Mouse (Mus musculus): ENCODE results near the gene Spns2. TPM values are rescaled to one million over a fixed set of nuclear protein-coding genes. Genes with fewer than 3 reads are reported as not detected.

Gene Spns2
- polyA plus RNA-seq, 1 experiment from 2014 or later: 4.3 TPM

GRCm38 (mm10) chr11:72405532-72405931 lies 84.2 kb downstream of the Spns2 start:
- no peak overlapping the region for H3K4me2 ChIP-seq (ENCODE audit: low read length)

GRCm38 (mm10) chr11:72402969-72403368 lies 86.7 kb downstream of the Spns2 start:
- Histone ChIP-seq H3K27ac (ENCODE audit: low read depth) (no peak overlapping the region), H3K9ac (ENCODE audit: low read length) (no peak overlapping the region), H3K9me3 (ENCODE audit: control insufficient read depth, low read length) (no peaks in the 10 kb centered on the region), H3K4me1 (replicated peaks; ENCODE audit: control insufficient read depth, insufficient read depth, low read length) (peaks cover 7% of the 10 kb centered on the region; the same call in 1 of the 2 replicates), H3K36me3 (ENCODE audit: control insufficient read depth, insufficient read depth, low read length) (no peaks in the 10 kb centered on the region), H3K4me3 (ENCODE audit: low read depth, low read length) (no peak overlapping the region), H3K4me2 (ENCODE audit: low read length) (no peak overlapping the region), H3K27me3 (replicated peaks; ENCODE audit: control insufficient read depth, insufficient read depth, low read length) (no peaks in the 10 kb centered on the region)
- ATAC-seq (replicated peaks; ENCODE audit: low FRiP score, low TSS enrichment, low read depth) (no peak), DNase-seq (ENCODE audit: low spot score) (no peak)
- WGBS: 90% methylated on average over 12 of the region's 12 CpGs

More at GRCm38 (mm10) chr11:72405532-72405931, 84.2 kb downstream of the Spns2 start:
- Histone ChIP-seq H3K9me3 (ENCODE audit: control insufficient read depth, low read length) (no peaks in the 10 kb centered on the region), H3K4me3 (ENCODE audit: low read depth, low read length) (no peak overlapping the region), H3K4me1 (replicated peaks; ENCODE audit: control insufficient read depth, insufficient read depth, low read length) (peaks cover 18% of the 10 kb centered on the region), H3K36me3 (ENCODE audit: control insufficient read depth, insufficient read depth, low read length) (no peaks in the 10 kb centered on the region), H3K27me3 (replicated peaks; ENCODE audit: control insufficient read depth, insufficient read depth, low read length) (no peaks in the 10 kb centered on the region), H3K9ac (ENCODE audit: low read length) (no peak overlapping the region), H3K27ac (ENCODE audit: low read depth) (0 out of 2 replicates have a peak overlapping the region, but pooled peaks have one; percentile 22)
- DNase-seq (ENCODE audit: low spot score): no peak
- no peak for ATAC-seq (replicated peaks; ENCODE audit: low FRiP score, low TSS enrichment, low read depth)
- WGBS: 52% methylated on average over 4 of the region's 4 CpGs

DNA sequence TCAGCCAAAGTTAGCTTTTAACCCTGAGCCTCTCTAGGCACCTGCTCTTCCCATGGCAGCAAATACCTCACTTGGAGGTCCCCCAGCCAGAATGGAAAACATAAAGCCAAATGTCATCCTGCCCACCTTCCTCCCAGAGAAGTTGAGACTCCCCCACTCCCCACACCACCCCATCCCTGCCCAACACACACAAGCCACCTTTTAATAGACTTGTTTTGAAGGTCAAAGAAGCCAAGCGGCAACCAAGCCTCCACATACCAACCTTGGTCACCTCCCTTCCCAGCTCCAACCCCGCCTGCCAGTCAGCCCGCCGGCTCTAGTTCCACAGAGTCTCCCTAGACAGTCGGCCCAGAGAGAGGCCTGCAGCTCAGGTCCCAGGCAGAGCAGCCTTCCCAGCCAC lies 87.7 kb downstream of the Spns2 start:
- Histone ChIP-seq H3K4me3 (ENCODE audit: low read depth, low read length) (no peak overlapping the region), H3K4me1 (replicated peaks; ENCODE audit: control insufficient read depth, insufficient read depth, low read length) (peaks cover 14% of the 10 kb centered on the region), H3K9ac (ENCODE audit: low read length) (no peak overlapping the region), H3K27ac (ENCODE audit: low read depth) (no peak overlapping the region; the same call in 1 of the 2 replicates), H3K4me2 (ENCODE audit: low read length) (no peak overlapping the region), H3K27me3 (replicated peaks; ENCODE audit: control insufficient read depth, insufficient read depth, low read length) (no peaks in the 10 kb centered on the region), H3K36me3 (ENCODE audit: control insufficient read depth, insufficient read depth, low read length) (no peaks in the 10 kb centered on the region), H3K9me3 (ENCODE audit: control insufficient read depth, low read length) (no peaks in the 10 kb centered on the region)
- ATAC-seq (replicated peaks; ENCODE audit: low FRiP score, low TSS enrichment, low read depth) (no peak), DNase-seq (ENCODE audit: low spot score) (no peak)
- WGBS: 63% methylated on average over 5 of the region's 5 CpGs

Other genes starting within 250 kb of the Spns2 start
- 0.24 and 0.47 TPM in 2 replicates for gene Slc13a5, start 222.7 kb downstream of the Spns2 start, polyA plus RNA-seq (2014; fragmentation: Nextera tagmentation; extraction: Ambion mirVana)
- 3.0 and 3.4 TPM in 2 replicates for gene Xaf1, start 188.3 kb downstream of the Spns2 start, polyA plus RNA-seq (2014; fragmentation: Nextera tagmentation; extraction: Ambion mirVana)
- not detected in 2 replicates for gene Fbxo39, start 175.5 kb downstream of the Spns2 start, polyA plus RNA-seq (2014; fragmentation: Nextera tagmentation; extraction: Ambion mirVana)
- gene Tekt1, start 127.5 kb downstream of the Spns2 start, polyA plus RNA-seq (2014; fragmentation: Nextera tagmentation; extraction: Ambion mirVana): 0.58 and 0.81 TPM in 2 replicates
- gene Smtnl2, start 78.2 kb downstream of the Spns2 start, polyA plus RNA-seq (2014; fragmentation: Nextera tagmentation; extraction: Ambion mirVana): 26.2 and 34.5 TPM in 2 replicates
- 6.7 and 7.0 TPM in 2 replicates for gene Ggt6, start 54.4 kb downstream of the Spns2 start, polyA plus RNA-seq (2014; fragmentation: Nextera tagmentation; extraction: Ambion mirVana)
- 173 and 184 TPM in 2 replicates for gene Mybbp1a, start 48.5 kb downstream of the Spns2 start, polyA plus RNA-seq (2014; fragmentation: Nextera tagmentation; extraction: Ambion mirVana)
- 0.15 and 0.30 TPM in 2 replicates for gene Spns3, start 60.6 kb upstream of the Spns2 start, polyA plus RNA-seq (2014; fragmentation: Nextera tagmentation; extraction: Ambion mirVana)
- gene Ube2g1, start 117.4 kb upstream of the Spns2 start, polyA plus RNA-seq (2014; fragmentation: Nextera tagmentation; extraction: Ambion mirVana): 62.9 and 66.9 TPM in 2 replicates
- gene Ankfy1, start 200.1 kb upstream of the Spns2 start, polyA plus RNA-seq (2014; fragmentation: Nextera tagmentation; extraction: Ambion mirVana): 32.8 and 34.4 TPM in 2 replicates